Mouse (Mus musculus) midbrain, embryonic 15.5 days (tissue): Measurements from ENCODE around the gene Eif2ak1. TPM values are rescaled to one million over a fixed set of nuclear protein-coding genes. Genes with fewer than 3 reads are reported as not detected.

Source experiments
- ATAC-seq: fragments of 200-750 bp; cut with Nextera tagmentation; replicated peaks from 2 replicates; pipeline ENCODE4 v1.8.0; 2017; ENCODE audit warnings: moderate TSS enrichment
- H3K27ac ChIP-seq: fragments of 300-500 bp; sonication (generic); 2 replicates; pipeline ENCODE4 v1.5.1; 2015; ENCODE audit warnings: mild to moderate bottlenecking, inconsistent platforms
- H3K27me3 ChIP-seq: fragments of 300-500 bp; sonication (generic); replicated peaks from 2 replicates; pipeline ENCODE4 v1.6.1; 2015; ENCODE audit warnings: inconsistent platforms
- H3K36me3 ChIP-seq: fragments of 300-500 bp; sonication (generic); replicated peaks from 2 replicates; pipeline ENCODE4 v1.6.1; 2015; ENCODE audit warnings: inconsistent platforms
- H3K4me1 ChIP-seq: fragments of 300-500 bp; sonication (generic); 2 replicates; pipeline ENCODE4 v1.6.1; 2015; ENCODE audit warnings: inconsistent platforms
- H3K4me2 ChIP-seq: fragments of 300-500 bp; sonication (generic); 2 replicates; pipeline ENCODE4 v1.6.1; 2015; ENCODE audit warnings: inconsistent platforms, mild to moderate bottlenecking, moderate library complexity
- H3K4me3 ChIP-seq: fragments of 300-500 bp; sonication (generic); 2 replicates; pipeline ENCODE4 v1.5.1; 2015; ENCODE audit warnings: mild to moderate bottlenecking, inconsistent platforms
- H3K9ac ChIP-seq: fragments of 300-500 bp; sonication (generic); 2 replicates; pipeline ENCODE4 v1.6.1; 2015; ENCODE audit warnings: mild to moderate bottlenecking, inconsistent platforms
- H3K9me3 ChIP-seq: fragments of 300-500 bp; sonication (generic); 2 replicates; pipeline ENCODE4 v1.6.1; 2016; ENCODE audit warnings: inconsistent platforms
- WGBS: fragments of 180-500 bp; shearing (Covaris S2); methylation state at CpG from one replicate; pipeline ENCODE4 v1.1.7; 2015; ENCODE audit warnings: mixed read lengths; 5-methylcytosine and 5-hydroxymethylcytosine counted together
- polyA plus RNA-seq: library from polyadenylated mRNA; unstranded; fragments of >200 nt; fragmentation: Nextera tagmentation; extraction: Ambion mirVana; gene quantifications from 2 replicates; pipeline ENCODE4 v1.2.1, GENCODE M21; 2015

Gene Eif2ak1
- polyA plus RNA-seq, 1 experiment from 2014 or later, result 46.8 TPM

GRCm38 (mm10) chr5:143819906-143820660 is 2.5 kb downstream of the Eif2ak1 start:
- no peak overlapping the region for H3K4me3 ChIP-seq
- H3K27me3 ChIP-seq, result no peaks in the 10 kb centered on the region
- peaks cover 10% of the 10 kb centered on the region for H3K4me1 ChIP-seq
- no peaks in the 10 kb centered on the region for H3K36me3 ChIP-seq
- ATAC-seq, result no peak
- no peaks in the 10 kb centered on the region for H3K9me3 ChIP-seq
- no peak overlapping the region for H3K9ac ChIP-seq
- H3K27ac ChIP-seq, result no peak overlapping the region
- 89% methylated on average over 24 of the region's 24 CpGs for WGBS
- H3K4me2 ChIP-seq, result no peak overlapping the region

GRCm38 (mm10) chr5:143820820-143821219 is 3.2 kb downstream of the Eif2ak1 start:
- WGBS, result 93% methylated on average over 5 of the region's 5 CpGs
- no peak overlapping the region for H3K4me2 ChIP-seq
- no peaks in the 10 kb centered on the region for H3K36me3 ChIP-seq
- H3K27me3 ChIP-seq, result no peaks in the 10 kb centered on the region
- no peak for ATAC-seq
- peaks cover 10% of the 10 kb centered on the region for H3K4me1 ChIP-seq
- H3K9ac ChIP-seq, result no peak overlapping the region
- no peak overlapping the region for H3K27ac ChIP-seq
- H3K9me3 ChIP-seq, result no peaks in the 10 kb centered on the region
- H3K4me3 ChIP-seq, result no peak overlapping the region

- no peaks in the 10 kb centered on the region for H3K4me1 ChIP-seq
- WGBS, result 95% methylated on average over 11 of the region's 11 CpGs
Measured at GRCm38 (mm10) chr5:143871547-143872169, 54.1 kb downstream of the Eif2ak1 start.

GRCm38 (mm10) chr5:143874571-143874970 is 57.0 kb downstream of the Eif2ak1 start:
- Histone ChIP-seq H3K4me2 (no peak overlapping the region), H3K9me3 (no peaks in the 10 kb centered on the region), H3K27me3 (no peaks in the 10 kb centered on the region), H3K36me3 (peaks cover 50% of the 10 kb centered on the region), H3K27ac (no peak overlapping the region), H3K4me3 (no peak overlapping the region), H3K4me1 (no peaks in the 10 kb centered on the region), H3K9ac (no peak overlapping the region)
- ATAC-seq, result no peak
- 78% methylated on average over 4 of the region's 4 CpGs for WGBS

More at GRCm38 (mm10) chr5:143871547-143872169, 54.1 kb downstream of the Eif2ak1 start:
- peaks cover 29% of the 10 kb centered on the region; the same call in 1 of the 2 replicates for H3K36me3 ChIP-seq
- H3K9ac ChIP-seq, result no peak overlapping the region
- H3K9me3 ChIP-seq, result no peaks in the 10 kb centered on the region
- H3K27ac ChIP-seq, result no peak overlapping the region
- no peak overlapping the region for H3K4me2 ChIP-seq
- ATAC-seq, result no peak
- H3K27me3 ChIP-seq, result no peaks in the 10 kb centered on the region
- no peak overlapping the region for H3K4me3 ChIP-seq

- H3K27me3 ChIP-seq, result no peaks in the 10 kb centered on the region
- H3K9ac ChIP-seq, result no peak overlapping the region
- no peak for ATAC-seq
- WGBS, result 99% methylated on average over 3 of the region's 3 CpGs
- no peaks in the 10 kb centered on the region for H3K9me3 ChIP-seq
- no peak overlapping the region for H3K27ac ChIP-seq
- H3K4me3 ChIP-seq, result no peak overlapping the region
- peaks cover 80% of the 10 kb centered on the region for H3K36me3 ChIP-seq
- H3K4me2 ChIP-seq, result no peak overlapping the region
- H3K4me1 ChIP-seq, result no peaks in the 10 kb centered on the region
Measured at GRCm38 (mm10) chr5:143885274-143885673, 67.7 kb downstream of the Eif2ak1 start.

- no peak overlapping the region for H3K4me3 ChIP-seq
- H3K27me3 ChIP-seq, result no peaks in the 10 kb centered on the region
- H3K36me3 ChIP-seq, result peaks cover 64% of the 10 kb centered on the region
- H3K27ac ChIP-seq, result no peak overlapping the region
- 93% methylated on average over 6 of the region's 6 CpGs for WGBS
- no peak overlapping the region for H3K9ac ChIP-seq
- no peaks in the 10 kb centered on the region for H3K9me3 ChIP-seq
- H3K4me2 ChIP-seq, result no peak overlapping the region
- H3K4me1 ChIP-seq, result no peaks in the 10 kb centered on the region
- no peak for ATAC-seq
Measured at GRCm38 (mm10) chr5:143890741-143891140, 73.2 kb downstream of the Eif2ak1 start.

- H3K9me3 ChIP-seq, result no peaks in the 10 kb centered on the region
- no peak overlapping the region for H3K9ac ChIP-seq
- H3K27ac ChIP-seq, result no peak overlapping the region
- no peaks in the 10 kb centered on the region for H3K27me3 ChIP-seq
- WGBS, result 73% methylated on average over 9 of the region's 9 CpGs
- H3K4me1 ChIP-seq, result no peaks in the 10 kb centered on the region
- no peak overlapping the region for H3K4me3 ChIP-seq
- H3K36me3 ChIP-seq, result peaks cover 58% of the 10 kb centered on the region
- no peak for ATAC-seq
- no peak overlapping the region for H3K4me2 ChIP-seq
Measured at GRCm38 (mm10) chr5:143892255-143892886, 74.8 kb downstream of the Eif2ak1 start.

- Histone ChIP-seq H3K27ac (no peak overlapping the region), H3K9ac (no peak overlapping the region), H3K36me3 (peaks cover 59% of the 10 kb centered on the region), H3K4me1 (no peaks in the 10 kb centered on the region), H3K4me3 (no peak overlapping the region), H3K27me3 (no peaks in the 10 kb centered on the region), H3K9me3 (no peaks in the 10 kb centered on the region), H3K4me2 (no peak overlapping the region)
- no peak for ATAC-seq
- 82% methylated on average over 5 of the region's 5 CpGs for WGBS
Measured at GRCm38 (mm10) chr5:143893396-143893795, 75.8 kb downstream of the Eif2ak1 start.

GRCm38 (mm10) chr5:143897635-143898330 is 80.2 kb downstream of the Eif2ak1 start, which contains the start of gene Ankrd61:
TSS of gene Ankrd61 (minus strand) at chr5:143897685.
- Histone ChIP-seq H3K9me3 (no peaks in the 10 kb centered on the region), H3K4me3 (no peak within 1 kb of the TSS), H3K36me3 (peaks cover 67% of the 10 kb centered on the region), H3K27me3 (no peaks in the 10 kb centered on the region), H3K27ac (no peak within 1 kb of the TSS), H3K9ac (no peak within 1 kb of the TSS), H3K4me2 (no peak within 1 kb of the TSS), H3K4me1 (no peaks in the 10 kb centered on the region)
- ATAC-seq, result no peak
- 85% methylated on average over 14 of the region's 14 CpGs for WGBS

GRCm38 (mm10) chr5:143902111-143902510 is 84.5 kb downstream of the Eif2ak1 start:
- ATAC-seq, result no peak
- 83% methylated on average over 3 of the region's 3 CpGs for WGBS

GRCm38 (mm10) chr5:143903813-143904212 is 86.2 kb downstream of the Eif2ak1 start:
- H3K9me3 ChIP-seq, result no peaks in the 10 kb centered on the region
- peaks cover 64% of the 10 kb centered on the region for H3K36me3 ChIP-seq
- H3K4me2 ChIP-seq, result no peak overlapping the region
- H3K4me1 ChIP-seq, result peaks cover 16% of the 10 kb centered on the region
- H3K9ac ChIP-seq, result no peak overlapping the region
- 92% methylated on average over 4 of the region's 4 CpGs for WGBS
- no peak overlapping the region for H3K27ac ChIP-seq
- no peak overlapping the region for H3K4me3 ChIP-seq
- ATAC-seq, result no peak
- H3K27me3 ChIP-seq, result no peaks in the 10 kb centered on the region

More at GRCm38 (mm10) chr5:143902111-143902510, 84.5 kb downstream of the Eif2ak1 start:
- Histone ChIP-seq H3K4me3 (no peak overlapping the region), H3K36me3 (peaks cover 80% of the 10 kb centered on the region), H3K4me2 (no peak overlapping the region), H3K9ac (no peak overlapping the region), H3K4me1 (no peaks in the 10 kb centered on the region), H3K27ac (no peak overlapping the region), H3K9me3 (no peaks in the 10 kb centered on the region), H3K27me3 (no peaks in the 10 kb centered on the region)

- no peak overlapping the region for H3K4me3 ChIP-seq
- H3K27me3 ChIP-seq, result no peaks in the 10 kb centered on the region
- no peak for ATAC-seq
- peaks cover 41% of the 10 kb centered on the region for H3K36me3 ChIP-seq
- H3K9me3 ChIP-seq, result no peaks in the 10 kb centered on the region
- no peak overlapping the region for H3K9ac ChIP-seq
- peaks cover 28% of the 10 kb centered on the region for H3K4me1 ChIP-seq
- H3K27ac ChIP-seq, result no peak overlapping the region
- WGBS, result 88% methylated on average over 8 of the region's 8 CpGs
- H3K4me2 ChIP-seq, result no peak overlapping the region
Measured at GRCm38 (mm10) chr5:143906429-143906828, 88.8 kb downstream of the Eif2ak1 start.
